Mouse (Mus musculus): ENCODE results near the gene Tmem245. TPM values are rescaled to one million over a fixed set of nuclear protein-coding genes. Genes with fewer than 3 reads are reported as not detected.

Gene Tmem245
- 100 to 1,000 TPM in 1 of 4 experiments, 10 to 100 TPM in 3; 84.8 to 104 (median 93.0) TPM for total RNA-seq (2022)

GRCm38 (mm10) chr4:56946641-56947640 lies at the start of gene Tmem245:
Gene Tmem245, minus strand, starts transcription at chr4:56947437.
- peak; percentile 94 for DNase-seq (ENCODE audit: low spot score)

GRCm38 (mm10) chr4:56993331-56993730 lies 46.1 kb upstream of the Tmem245 start:
- no peak for DNase-seq (ENCODE audit: low spot score)

- no peak for DNase-seq (ENCODE audit: low spot score)
These were observed 44.7 kb upstream of the Tmem245 start for GRCm38 (mm10) chr4:56991951-56992350.

- DNase-seq (ENCODE audit: low spot score), result no peak
These were observed 43.0 kb upstream of the Tmem245 start, which contains the start of gene Frrs1l for GRCm38 (mm10) chr4:56990215-56990584. Gene Frrs1l, minus strand, starts transcription at chr4:56990391.

- no peak for DNase-seq (ENCODE audit: low spot score)
These were observed 42.4 kb upstream of the Tmem245 start for GRCm38 (mm10) chr4:56989431-56990214.

- DNase-seq (ENCODE audit: low spot score), result no peak
These were observed 18.4 kb upstream of the Tmem245 start for GRCm38 (mm10) chr4:56965586-56966179.

- DNase-seq (ENCODE audit: low spot score), result no peak
These were observed 16.4 kb upstream of the Tmem245 start for GRCm38 (mm10) chr4:56963687-56964086.

- peak; percentile 68 for DNase-seq (ENCODE audit: low spot score)
These were observed 14.2 kb upstream of the Tmem245 start for GRCm38 (mm10) chr4:56961320-56961925.

GRCm38 (mm10) chr4:56957518-56957917 lies 10.3 kb upstream of the Tmem245 start:
- DNase-seq (ENCODE audit: low spot score), result no peak

GRCm38 (mm10) chr4:56953235-56953634 lies 6.0 kb upstream of the Tmem245 start:
- DNase-seq (ENCODE audit: low spot score), result no peak

- DNase-seq (ENCODE audit: low spot score), result no peak
These were observed 4.5 kb upstream of the Tmem245 start for GRCm38 (mm10) chr4:56951701-56952100.

- DNase-seq (ENCODE audit: low spot score), result no peak
These were observed 2.3 kb upstream of the Tmem245 start for GRCm38 (mm10) chr4:56949494-56949893.

GRCm38 (mm10) chr4:56946180-56946579 lies 1.1 kb downstream of the Tmem245 start:
- DNase-seq (ENCODE audit: low spot score), result no peak

GRCm38 (mm10) chr4:56944286-56944685 lies 3.0 kb downstream of the Tmem245 start:
- no peak for DNase-seq (ENCODE audit: low spot score)

- no peak for DNase-seq (ENCODE audit: low spot score)
These were observed 4.0 kb downstream of the Tmem245 start for GRCm38 (mm10) chr4:56943258-56943657.

- no peak for DNase-seq (ENCODE audit: low spot score)
These were observed 4.7 kb downstream of the Tmem245 start for GRCm38 (mm10) chr4:56942567-56942966.

- no peak for DNase-seq (ENCODE audit: low spot score)
These were observed 5.8 kb downstream of the Tmem245 start for GRCm38 (mm10) chr4:56941481-56941880.

- no peak for DNase-seq (ENCODE audit: low spot score)
These were observed 10.1 kb downstream of the Tmem245 start for GRCm38 (mm10) chr4:56937136-56937535.

GRCm38 (mm10) chr4:56935327-56935726 lies 11.9 kb downstream of the Tmem245 start:
- no peak for DNase-seq (ENCODE audit: low spot score)

- no peak for DNase-seq (ENCODE audit: low spot score)
These were observed 14.1 kb downstream of the Tmem245 start for GRCm38 (mm10) chr4:56933154-56933553.

- no peak for DNase-seq (ENCODE audit: low spot score)
These were observed 15.1 kb downstream of the Tmem245 start for GRCm38 (mm10) chr4:56932096-56932495.
